ENCODE assay signal across 17 mouse cellular contexts in genomic region chr5:149920326-149920725, GRCm38 (mm10).
"Had no signal": no experiment of that assay in that cellular context is flagged by ENCODE, and none has a peak within 500 bp of the region (broad histone marks: within the 10 kb centered on the region; RNA-seq: fewer than 3 reads in every experiment).

No protein-coding gene starts in this region.

- H3K9ac ChIP-seq: lung, embryonic 15.5 days; midbrain, embryonic 13.5 days; midbrain, embryonic 15.5 days; neural tube, embryonic 12.5 days; stomach, embryonic 15.5 days had no signal

- H3K27me3 ChIP-seq: lung, embryonic 15.5 days; megakaryocyte, embryonic 14.5 days; midbrain, embryonic 13.5 days; midbrain, embryonic 15.5 days; neural tube, embryonic 12.5 days; stomach, embryonic 15.5 days had no signal

- H3K27ac ChIP-seq: lung, embryonic 15.5 days; macrophage; midbrain, embryonic 13.5 days; midbrain, embryonic 15.5 days; neural tube, embryonic 12.5 days; stomach, embryonic 15.5 days; stomach, postnatal 0 days had no signal

- H3K36me3 ChIP-seq: lung, embryonic 15.5 days; midbrain, embryonic 13.5 days; midbrain, embryonic 15.5 days; neural tube, embryonic 12.5 days; stomach, embryonic 15.5 days had no signal

- DNase-seq: lung, adult 2 months; lung, postnatal 14 days; lung, postnatal 36 days; right cerebral cortex, postnatal 14 days; thymus, adult 2 months; thymus, postnatal 25 days; thymus, postnatal 4 days had no signal

- H3K4me3 ChIP-seq: lung, embryonic 15.5 days; megakaryocyte, embryonic 14.5 days; midbrain, embryonic 13.5 days; midbrain, embryonic 15.5 days; neural tube, embryonic 12.5 days; stomach, embryonic 15.5 days had no signal

- H3K4me2 ChIP-seq: lung, embryonic 15.5 days; midbrain, embryonic 11.5 days; midbrain, embryonic 13.5 days; midbrain, embryonic 15.5 days; neural tube, embryonic 12.5 days; stomach, embryonic 15.5 days had no signal

- ATAC-seq: lung, postnatal 0 days; midbrain, embryonic 13.5 days; midbrain, embryonic 15.5 days had no signal

- H3K4me1 ChIP-seq: megakaryocyte, embryonic 14.5 days; midbrain, embryonic 13.5 days; midbrain, embryonic 15.5 days; stomach, embryonic 15.5 days had no signal

- H3K9me3 ChIP-seq: lung, embryonic 15.5 days; midbrain, embryonic 13.5 days; midbrain, embryonic 15.5 days; neural tube, embryonic 12.5 days; stomach, embryonic 15.5 days had no signal
